Mouse (Mus musculus): Measurements from ENCODE around the gene Arid3b. TPM values are rescaled to one million over a fixed set of nuclear protein-coding genes. Genes with fewer than 3 reads are reported as not detected.
A peak's percentile ranks its signal among the peaks of the same experiment; 100 is the strongest.

The Arid3b gene
- polyA plus RNA-seq, 1 experiment from 2014 or later: 5.8 TPM

- peaks cover 22% of the 10 kb centered on the region for H3K4me1 ChIP-seq (ENCODE audit: insufficient read depth, low read depth, low read length)
These were observed 5.1 kb downstream of the Arid3b start for GRCm38 (mm10) chr9:57831267-57832082.

GRCm38 (mm10) chr9:57829812-57830557 is 6.6 kb downstream of the Arid3b start:
- Histone ChIP-seq H3K9ac (replicated peaks; ENCODE audit: low read depth) (no peak overlapping the region), H3K4me1 (ENCODE audit: insufficient read depth, low read depth, low read length) (peaks cover 22% of the 10 kb centered on the region), H3K9me3 (ENCODE audit: low read length) (no peaks in the 10 kb centered on the region), H3K4me2 (replicated peaks; ENCODE audit: low read depth, low read length) (no peak overlapping the region), H3K27ac (ENCODE audit: low read length) (0 out of 2 replicates have a peak overlapping the region, but pooled peaks have one; percentile 51), H3K36me3 (ENCODE audit: insufficient read depth, low read length) (0 out of 2 replicates have a peak, but pooled peaks cover 4% of the 10 kb centered on the region), H3K4me3 (ENCODE audit: low read depth, low read length) (no peak overlapping the region), H3K27me3 (replicated peaks; ENCODE audit: insufficient read depth, low read length) (no peaks in the 10 kb centered on the region)
- DNase-seq (ENCODE audit: low spot score) (peak; percentile 72), ATAC-seq (peak; percentile 73)
- TF ChIP-seq CTCF (IDR thresholded peaks at IDR 0.05): no peak
- peak; percentile 63 for TF ChIP-seq EP300 (IDR thresholded peaks at IDR 0.05)
- 52% methylated on average over 6 of the region's 6 CpGs for WGBS

More at GRCm38 (mm10) chr9:57831267-57832082, 5.1 kb downstream of the Arid3b start:
- peak overlapping the region; percentile 51 for H3K27ac ChIP-seq (ENCODE audit: low read length)
- no peak overlapping the region for H3K4me3 ChIP-seq (ENCODE audit: low read depth, low read length)
- peak; percentile 97 for DNase-seq (ENCODE audit: low spot score)
- no peaks in the 10 kb centered on the region for H3K9me3 ChIP-seq (ENCODE audit: low read length)
- H3K27me3 ChIP-seq (replicated peaks; ENCODE audit: insufficient read depth, low read length): no peaks in the 10 kb centered on the region
- peak overlapping the region; percentile 48 for H3K4me2 ChIP-seq (replicated peaks; ENCODE audit: low read depth, low read length)
- 0 out of 2 replicates have a peak, but pooled peaks cover 4% of the 10 kb centered on the region for H3K36me3 ChIP-seq (ENCODE audit: insufficient read depth, low read length)
- no peak overlapping the region for H3K9ac ChIP-seq (replicated peaks; ENCODE audit: low read depth)
- ATAC-seq: peak; percentile 93
- TF ChIP-seq CTCF (IDR thresholded peaks at IDR 0.05) (peak; percentile 29; the same call in 1 of the 2 replicates), EP300 (IDR thresholded peaks at IDR 0.05) (peak; percentile 81)
- WGBS: 3% methylated on average over 24 of the region's 24 CpGs

GRCm38 (mm10) chr9:57823397-57823796 is 13.2 kb downstream of the Arid3b start:
- 100% methylated on average over 1 of the region's 1 CpGs for WGBS
- Histone ChIP-seq H3K27me3 (replicated peaks; ENCODE audit: insufficient read depth, low read length) (no peaks in the 10 kb centered on the region), H3K4me3 (ENCODE audit: low read depth, low read length) (no peak overlapping the region), H3K9ac (replicated peaks; ENCODE audit: low read depth) (no peak overlapping the region), H3K9me3 (ENCODE audit: low read length) (no peaks in the 10 kb centered on the region), H3K4me1 (ENCODE audit: insufficient read depth, low read depth, low read length) (peaks cover 4% of the 10 kb centered on the region; the same call in 1 of the 2 replicates), H3K27ac (ENCODE audit: low read length) (no peak overlapping the region), H3K36me3 (ENCODE audit: insufficient read depth, low read length) (no peaks in the 10 kb centered on the region), H3K4me2 (replicated peaks; ENCODE audit: low read depth, low read length) (no peak overlapping the region)
- DNase-seq (ENCODE audit: low spot score) (no peak), ATAC-seq (no peak)
- TF ChIP-seq CTCF (IDR thresholded peaks at IDR 0.05) (no peak), EP300 (IDR thresholded peaks at IDR 0.05) (no peak)

GRCm38 (mm10) chr9:57822812-57823211 is 13.8 kb downstream of the Arid3b start:
- Histone ChIP-seq H3K4me1 (ENCODE audit: insufficient read depth, low read depth, low read length) (peaks cover 4% of the 10 kb centered on the region; the same call in 1 of the 2 replicates), H3K9me3 (ENCODE audit: low read length) (no peaks in the 10 kb centered on the region), H3K4me3 (ENCODE audit: low read depth, low read length) (no peak overlapping the region), H3K27ac (ENCODE audit: low read length) (no peak overlapping the region), H3K36me3 (ENCODE audit: insufficient read depth, low read length) (no peaks in the 10 kb centered on the region), H3K27me3 (replicated peaks; ENCODE audit: insufficient read depth, low read length) (no peaks in the 10 kb centered on the region), H3K4me2 (replicated peaks; ENCODE audit: low read depth, low read length) (no peak overlapping the region), H3K9ac (replicated peaks; ENCODE audit: low read depth) (no peak overlapping the region)
- ATAC-seq (no peak), DNase-seq (ENCODE audit: low spot score) (no peak)
- TF ChIP-seq CTCF (IDR thresholded peaks at IDR 0.05) (no peak), EP300 (IDR thresholded peaks at IDR 0.05) (no peak)
- WGBS: 62% methylated on average over 13 of the region's 13 CpGs

- no peak for ATAC-seq
- no peak overlapping the region for H3K27ac ChIP-seq (ENCODE audit: low read length)
- DNase-seq (ENCODE audit: low spot score): no peak
- TF ChIP-seq EP300 (IDR thresholded peaks at IDR 0.05) (no peak), CTCF (IDR thresholded peaks at IDR 0.05) (no peak)
- no peaks in the 10 kb centered on the region for H3K9me3 ChIP-seq (ENCODE audit: low read length)
- H3K27me3 ChIP-seq (replicated peaks; ENCODE audit: insufficient read depth, low read length): no peaks in the 10 kb centered on the region
- no peak overlapping the region for H3K4me3 ChIP-seq (ENCODE audit: low read depth, low read length)
- 66% methylated on average over 16 of the region's 16 CpGs for WGBS
- no peak overlapping the region for H3K9ac ChIP-seq (replicated peaks; ENCODE audit: low read depth)
- peaks cover 12% of the 10 kb centered on the region; the same call in 1 of the 2 replicates for H3K4me1 ChIP-seq (ENCODE audit: insufficient read depth, low read depth, low read length)
- H3K4me2 ChIP-seq (replicated peaks; ENCODE audit: low read depth, low read length): no peak overlapping the region
- no peaks in the 10 kb centered on the region for H3K36me3 ChIP-seq (ENCODE audit: insufficient read depth, low read length)
These were observed 16.2 kb downstream of the Arid3b start for GRCm38 (mm10) chr9:57820186-57821080.

Data from lung, postnatal 0 days (tissue).